12 mouse cellular contexts compared by ENCODE assay signal in the genomic region with DNA sequence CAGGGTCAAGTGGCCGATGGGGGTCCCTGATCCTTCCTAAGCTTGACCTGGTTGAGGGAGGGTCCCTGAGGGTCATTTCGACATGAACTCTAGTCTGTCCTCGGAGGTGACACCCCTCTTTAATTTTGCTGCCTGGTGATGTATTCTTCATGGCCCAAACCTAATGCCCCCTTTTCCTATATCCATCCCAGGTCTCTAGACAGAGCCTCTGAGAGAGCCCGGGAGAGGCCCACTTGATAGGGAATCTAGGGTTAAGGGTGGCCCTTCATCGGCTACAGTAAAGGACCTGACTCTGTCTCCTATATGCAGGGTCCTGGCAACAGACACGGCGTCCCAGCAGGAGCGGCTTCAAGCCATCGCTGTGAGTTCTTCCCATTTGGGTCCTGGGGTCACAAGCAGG. TPM values are rescaled to one million over a fixed set of nuclear protein-coding genes. Genes with fewer than 3 reads are reported as not detected.
A peak's percentile ranks its signal among the peaks of the same experiment; 100 is the strongest.
DNase-seq lines count a peak whose midpoint lies in the region; ATAC-seq and TF ChIP-seq lines count a peak whose summit lies in the region.
"Had no signal": no experiment of that assay in that cellular context is flagged by ENCODE, and none has a peak within 500 bp of the region (broad histone marks: within the 10 kb centered on the region; RNA-seq: fewer than 3 reads in every experiment).

No protein-coding gene starts in this region.

- 60% methylated on average over 9 of the region's 9 CpGs for WGBS in heart, adult 2 months
- WGBS in kidney, embryonic 14.5 days = 75% methylated on average over 9 of the region's 9 CpGs
- WGBS in neural tube, embryonic 13.5 days = 92% methylated on average over 9 of the region's 9 CpGs
- WGBS in neural tube, embryonic 15.5 days = 91% methylated on average over 9 of the region's 9 CpGs

- no peak for TF ChIP-seq EP300 in heart, adult 2 months (IDR thresholded peaks at IDR 0.05; ENCODE audit: insufficient read depth, low read depth, low read length)

- H3K9me3 ChIP-seq in kidney, embryonic 14.5 days (ENCODE audit: control insufficient read depth, low read length) = no peaks in the 10 kb centered on the region
- no peaks in the 10 kb centered on the region for H3K9me3 ChIP-seq in neural tube, embryonic 13.5 days
- no peaks in the 10 kb centered on the region for H3K9me3 ChIP-seq in neural tube, embryonic 15.5 days (replicated peaks)
- H3K9me3 ChIP-seq: stomach, embryonic 15.5 days had no signal

- H3K79me2 ChIP-seq in heart, adult 2 months (replicated peaks; ENCODE audit: control insufficient read depth, insufficient read depth, low read length) = no peaks in the 10 kb centered on the region

- peaks cover 3% of the 10 kb centered on the region; the same call in 1 of the 2 replicates for H3K36me3 ChIP-seq in heart, adult 2 months (ENCODE audit: control insufficient read depth, insufficient read depth, low read length)
- peaks cover 30% of the 10 kb centered on the region; the same call in 1 of the 2 replicates for H3K36me3 ChIP-seq in kidney, embryonic 14.5 days (ENCODE audit: control insufficient read depth, insufficient read depth, low read length)
- peaks cover 48% of the 10 kb centered on the region for H3K36me3 ChIP-seq in neural tube, embryonic 13.5 days
- H3K36me3 ChIP-seq in neural tube, embryonic 15.5 days = peaks cover 38% of the 10 kb centered on the region

- H3K9ac ChIP-seq in heart, adult 2 months (ENCODE audit: low read depth, low read length) = peak overlapping the region; percentile 69
- H3K9ac ChIP-seq in kidney, embryonic 14.5 days (ENCODE audit: low read depth, low read length) = no peak overlapping the region
- H3K9ac ChIP-seq in neural tube, embryonic 13.5 days = no peak overlapping the region
- no peak overlapping the region for H3K9ac ChIP-seq in neural tube, embryonic 15.5 days (replicated peaks)
- H3K9ac ChIP-seq: liver, embryonic 14.5 days; stomach, embryonic 15.5 days had no signal

- intact Hi-C loops in heart, adult 2 months (cut with DNase I) = no loop called here
- intact Hi-C loops in heart, postnatal 25 days (cut with DNase I) = no loop called here

- H3K4me1 ChIP-seq in heart, adult 2 months (ENCODE audit: control insufficient read depth, insufficient read depth, low read length) = peaks cover 17% of the 10 kb centered on the region
- peaks cover 48% of the 10 kb centered on the region for H3K4me1 ChIP-seq in kidney, embryonic 14.5 days (ENCODE audit: control insufficient read depth, insufficient read depth, low read length)
- peaks cover 73% of the 10 kb centered on the region for H3K4me1 ChIP-seq in neural tube, embryonic 13.5 days (replicated peaks)
- peaks cover 62% of the 10 kb centered on the region for H3K4me1 ChIP-seq in neural tube, embryonic 15.5 days

- no peak for TF ChIP-seq POLR2A in heart, adult 2 months (IDR thresholded peaks at IDR 0.05; ENCODE audit: insufficient read depth, low read depth, low read length)

- H3K4me3 ChIP-seq in heart, adult 2 months = peak overlapping the region; percentile 47
- no peak overlapping the region for H3K4me3 ChIP-seq in kidney, embryonic 14.5 days (ENCODE audit: low read length)
- H3K4me3 ChIP-seq in neural tube, embryonic 13.5 days = no peak overlapping the region
- no peak overlapping the region for H3K4me3 ChIP-seq in neural tube, embryonic 15.5 days (replicated peaks)
- H3K4me3 ChIP-seq: stomach, embryonic 15.5 days had no signal

- H3K27me3 ChIP-seq in heart, adult 2 months (ENCODE audit: control insufficient read depth, insufficient read depth, low read length) = no peaks in the 10 kb centered on the region
- H3K27me3 ChIP-seq in kidney, embryonic 14.5 days (ENCODE audit: control insufficient read depth, insufficient read depth, low read length) = no peaks in the 10 kb centered on the region
- H3K27me3 ChIP-seq in neural tube, embryonic 13.5 days = no peaks in the 10 kb centered on the region
- H3K27me3 ChIP-seq in neural tube, embryonic 15.5 days (replicated peaks) = no peaks in the 10 kb centered on the region
- H3K27me3 ChIP-seq: stomach, embryonic 15.5 days had no signal

- no peak overlapping the region for H3K4me2 ChIP-seq in kidney, embryonic 14.5 days (replicated peaks; ENCODE audit: low read depth, low read length)
- H3K4me2 ChIP-seq in neural tube, embryonic 13.5 days = no peak overlapping the region
- no peak overlapping the region for H3K4me2 ChIP-seq in neural tube, embryonic 15.5 days
- H3K4me2 ChIP-seq: stomach, embryonic 15.5 days had no signal

- no peak for TF ChIP-seq CTCF in heart, adult 2 months (IDR thresholded peaks at IDR 0.05)

- no peak for ATAC-seq in kidney, embryonic 14.5 days (ENCODE audit: low FRiP score, low TSS enrichment)
- no peak for ATAC-seq in neural tube, embryonic 13.5 days (ENCODE audit: low read depth)
- no peak for ATAC-seq in neural tube, embryonic 15.5 days (ENCODE audit: low FRiP score)

- peak overlapping the region; percentile 89 for H3K27ac ChIP-seq in heart, adult 2 months
- H3K27ac ChIP-seq in kidney, embryonic 14.5 days (ENCODE audit: low read depth, low read length) = peak overlapping the region; percentile 65; the same call in 1 of the 2 replicates
- H3K27ac ChIP-seq in neural tube, embryonic 13.5 days (replicated peaks) = peak overlapping the region; percentile 86
- H3K27ac ChIP-seq in neural tube, embryonic 15.5 days (replicated peaks) = no peak overlapping the region
- H3K27ac ChIP-seq: liver, embryonic 14.5 days; stomach, embryonic 15.5 days had no signal

- no peak for DNase-seq in heart, adult 2 months
- no peak for DNase-seq in heart, postnatal 25 days (ENCODE audit: low spot score)
- no peak for DNase-seq in kidney, adult 8-10 months
- no peak for DNase-seq in frontal cortex, postnatal 25 days (ENCODE audit: low spot score in 2 of 2)
- DNase-seq: cerebellum, adult 8-10 months; gastrocnemius, postnatal 14 days; thymus, postnatal 14 days had no signal

RNA-seq across cellular contexts. Expression of a gene that starts 13.0 kb away (rescaled TPM):
- total RNA-seq in heart, adult 2 months (2021) = 10 to 100 TPM; 51.4 to 55.6 TPM
- 31.4 and 36.6 TPM in 2 replicates for polyA plus RNA-seq in heart, adult 2 months (2012; rRNA removed)
- 10 to 100 TPM; 70.3 to 77.3 TPM for total RNA-seq in heart, postnatal 25 days (2021)
- 101 and 136 TPM in 2 replicates for polyA plus RNA-seq in kidney, embryonic 14.5 days (2014; fragmentation: Nextera tagmentation; extraction: Ambion mirVana)
- polyA plus RNA-seq in neural tube, embryonic 13.5 days (2015; fragmentation: Nextera tagmentation; extraction: Ambion mirVana) = 214 and 231 TPM in 2 replicates
- polyA plus RNA-seq in neural tube, embryonic 15.5 days (2015; fragmentation: Nextera tagmentation; extraction: Ambion mirVana) = 227 and 256 TPM in 2 replicates

RNA-seq across cellular contexts. Expression of a gene that starts 14.5 kb away (rescaled TPM):
- under 1 TPM; 0.50 to 0.52 TPM for total RNA-seq in heart, adult 2 months (2021)
- polyA plus RNA-seq in heart, adult 2 months (2012; rRNA removed) = 0.26 and 0.82 TPM in 2 replicates
- total RNA-seq in heart, postnatal 25 days (2021) = under 1 TPM; 0.59 to 0.70 TPM
- polyA plus RNA-seq in kidney, embryonic 14.5 days (2014; fragmentation: Nextera tagmentation; extraction: Ambion mirVana) = 4.1 and 9.0 TPM in 2 replicates
- 2.1 and 2.5 TPM in 2 replicates for polyA plus RNA-seq in neural tube, embryonic 13.5 days (2015; fragmentation: Nextera tagmentation; extraction: Ambion mirVana)
- polyA plus RNA-seq in neural tube, embryonic 15.5 days (2015; fragmentation: Nextera tagmentation; extraction: Ambion mirVana) = 0.33 and 11.5 TPM in 2 replicates

RNA-seq across cellular contexts. Expression of a gene that starts 15.6 kb away (rescaled TPM):
- total RNA-seq in heart, adult 2 months (2021) = not detected
- polyA plus RNA-seq in heart, adult 2 months (2012; rRNA removed) = 0.08 and 0.20 TPM in 2 replicates
- total RNA-seq in heart, postnatal 25 days (2021) = not detected
- polyA plus RNA-seq in kidney, embryonic 14.5 days (2014; fragmentation: Nextera tagmentation; extraction: Ambion mirVana) = not detected in 2 replicates
- polyA plus RNA-seq in neural tube, embryonic 13.5 days (2015; fragmentation: Nextera tagmentation; extraction: Ambion mirVana) = 0.07 and 0.69 TPM in 2 replicates
- 0.14 and 10.2 TPM in 2 replicates for polyA plus RNA-seq in neural tube, embryonic 15.5 days (2015; fragmentation: Nextera tagmentation; extraction: Ambion mirVana)
- total RNA-seq: gastrocnemius, postnatal 14 days had no signal

RNA-seq across cellular contexts. Expression of a gene that starts 29.3 kb away (rescaled TPM):
- 1 to 10 TPM; 3.8 to 4.7 TPM for total RNA-seq in heart, adult 2 months (2021)
- polyA plus RNA-seq in heart, adult 2 months (2012; rRNA removed) = 9.7 and 11.9 TPM in 2 replicates
- total RNA-seq in heart, postnatal 25 days (2021) = 1 to 10 TPM; 2.9 to 4.2 TPM
- 4.9 and 8.2 TPM in 2 replicates for polyA plus RNA-seq in kidney, embryonic 14.5 days (2014; fragmentation: Nextera tagmentation; extraction: Ambion mirVana)
- 1.9 and 2.8 TPM in 2 replicates for polyA plus RNA-seq in neural tube, embryonic 13.5 days (2015; fragmentation: Nextera tagmentation; extraction: Ambion mirVana)
- 2.6 and 4.5 TPM in 2 replicates for polyA plus RNA-seq in neural tube, embryonic 15.5 days (2015; fragmentation: Nextera tagmentation; extraction: Ambion mirVana)

RNA-seq across cellular contexts. Expression of a gene that starts 39.6 kb away (rescaled TPM):
- 10 to 100 TPM; 22.9 to 23.6 TPM for total RNA-seq in heart, adult 2 months (2021)
- polyA plus RNA-seq in heart, adult 2 months (2012; rRNA removed) = 41.4 and 48.0 TPM in 2 replicates
- total RNA-seq in heart, postnatal 25 days (2021) = 10 to 100 TPM; 21.2 to 22.8 TPM
- 95.9 and 104 TPM in 2 replicates for polyA plus RNA-seq in kidney, embryonic 14.5 days (2014; fragmentation: Nextera tagmentation; extraction: Ambion mirVana)
- 96.2 and 98.5 TPM in 2 replicates for polyA plus RNA-seq in neural tube, embryonic 13.5 days (2015; fragmentation: Nextera tagmentation; extraction: Ambion mirVana)
- polyA plus RNA-seq in neural tube, embryonic 15.5 days (2015; fragmentation: Nextera tagmentation; extraction: Ambion mirVana) = 108 and 110 TPM in 2 replicates
